Mouse (Mus musculus) ovary, postnatal 14 days (tissue): ENCODE data around the gene Krtap1-5.

Source experiments
- DNase-seq: peaks from one replicate; pipeline ENCODE4 v3.0.0; 2022; ENCODE audit warnings: low spot score

The Krtap1-5 gene

GRCm38 (mm10) chr11:99547892-99548291 is 32.9 kb downstream of the Krtap1-5 start:
- DNase-seq, result no peak

GRCm38 (mm10) chr11:99539721-99540120 is 41.1 kb downstream of the Krtap1-5 start:
- peak; percentile 17 for DNase-seq
